Mouse (Mus musculus) effector memory CD4-positive, alpha-beta T cell, adult 5 months (primary cell): ENCODE measurements around the gene Olfr1391. TPM values are rescaled to one million over a fixed set of nuclear protein-coding genes. Genes with fewer than 3 reads are reported as not detected.

Experiments used
- polyA plus RNA-seq: library from polyadenylated mRNA; unstranded; fragments of 100-300 nt; shearing (Covaris generic); gene quantifications from one replicate; pipeline ENCODE4 v1.2.1, GENCODE M21; 2017

Olfr1391 gene
- polyA plus RNA-seq, result not detected

GRCm38 (mm10) chr11:49322442-49322841 lies at the start of gene Olfr1391:
Gene Olfr1391, plus strand, starts transcription at chr11:49322742.

GRCm38 (mm10) chr11:49278222-49278621 lies 44.3 kb upstream of the Olfr1391 start, which contains the start of gene Olfr1393:
Gene Olfr1393, plus strand, starts transcription at chr11:49278304.

GRCm38 (mm10) chr11:49284982-49285381 lies 37.6 kb upstream of the Olfr1391 start, which contains the start of gene Olfr1392:
Gene Olfr1392, plus strand, starts transcription at chr11:49285282.

DNA sequence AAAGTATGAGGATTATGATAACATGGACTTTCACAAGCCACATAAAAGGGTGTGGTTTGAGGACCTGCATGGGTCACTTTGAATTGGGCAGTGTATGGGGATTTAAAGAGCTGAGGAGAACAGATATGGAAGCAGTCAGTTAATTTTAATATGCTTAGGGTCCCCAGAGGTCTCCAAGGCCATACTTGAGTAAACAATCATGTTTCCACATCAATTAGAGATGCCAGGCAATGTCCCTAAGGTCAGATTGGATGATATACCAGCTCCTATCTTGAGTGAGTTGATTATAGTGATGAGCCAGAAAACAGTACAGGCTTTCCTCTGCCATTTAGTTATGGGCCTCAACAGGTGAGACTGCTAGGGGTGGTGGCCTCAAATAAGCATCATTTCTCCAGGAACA lies 18.1 kb upstream of the Olfr1391 start, which contains the start of gene Olfr10:
Gene Olfr10 (plus strand): TSS at position 301 of the 400 bp plus-strand sequence.

DNA sequence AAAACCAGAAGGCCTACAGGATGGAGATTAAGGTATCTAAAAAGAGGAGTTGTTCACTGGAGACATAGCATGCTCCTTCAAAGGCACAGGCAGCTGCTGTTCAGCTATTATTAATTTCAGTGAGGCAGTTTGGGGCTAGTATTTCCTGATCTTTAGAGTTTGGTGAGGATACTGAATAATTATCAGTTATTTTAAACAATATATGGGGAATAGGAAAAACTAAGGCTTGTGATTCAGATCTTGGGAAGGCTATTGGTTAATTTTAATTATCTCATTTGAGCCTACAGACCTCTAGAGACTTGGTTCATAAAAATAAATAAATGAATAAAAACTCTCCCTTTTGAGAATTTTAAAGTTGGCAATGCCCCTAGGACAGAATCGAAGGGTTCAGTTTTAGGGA lies 12.3 kb downstream of the Olfr1391 start, which contains the start of gene Olfr1390:
Gene Olfr1390 (plus strand): TSS at position 301 of the 400 bp plus-strand sequence.

Other genes with a start within 250 kb of the Olfr1391 start
- 130 TPM for gene Ifi47, start 246.2 kb upstream of the Olfr1391 start, polyA plus RNA-seq
- gene Olfr1396, start 207.9 kb upstream of the Olfr1391 start, polyA plus RNA-seq, result not detected
- not detected for gene Olfr1395, start 180.5 kb upstream of the Olfr1391 start, polyA plus RNA-seq
- gene Olfr1394, start 168.4 kb upstream of the Olfr1391 start, polyA plus RNA-seq, result not detected
- gene Btnl9, start 135.6 kb upstream of the Olfr1391 start, polyA plus RNA-seq, result not detected
- 69.8 TPM for gene Zfp62, start 119.5 kb upstream of the Olfr1391 start, polyA plus RNA-seq
- 32.3 TPM for gene Mgat1, start 78.6 kb upstream of the Olfr1391 start, polyA plus RNA-seq
- gene Olfr1393, start 44.4 kb upstream of the Olfr1391 start, polyA plus RNA-seq, result not detected
- not detected for gene Olfr1392, start 37.5 kb upstream of the Olfr1391 start, polyA plus RNA-seq
- not detected for gene Olfr10, start 18.0 kb upstream of the Olfr1391 start, polyA plus RNA-seq
- not detected for gene Olfr1390, start 12.4 kb downstream of the Olfr1391 start, polyA plus RNA-seq
- gene Olfr1389, start 100.3 kb downstream of the Olfr1391 start, polyA plus RNA-seq, result not detected
- not detected for gene Olfr1388, start 113.9 kb downstream of the Olfr1391 start, polyA plus RNA-seq
- not detected for gene Olfr1387, start 132.6 kb downstream of the Olfr1391 start, polyA plus RNA-seq
- not detected for gene Olfr1386, start 142.3 kb downstream of the Olfr1391 start, polyA plus RNA-seq
- gene Olfr1385, start 166.3 kb downstream of the Olfr1391 start, polyA plus RNA-seq, result 0.15 TPM
- not detected for gene Olfr1384, start 184.0 kb downstream of the Olfr1391 start, polyA plus RNA-seq
- gene Olfr1383, start 196.9 kb downstream of the Olfr1391 start, polyA plus RNA-seq, result not detected
- not detected for gene Olfr1382, start 205.5 kb downstream of the Olfr1391 start, polyA plus RNA-seq
- gene Olfr1381, start 220.7 kb downstream of the Olfr1391 start, polyA plus RNA-seq, result 0.12 TPM
- gene Olfr1380, start 234.1 kb downstream of the Olfr1391 start, polyA plus RNA-seq, result not detected